Mouse (Mus musculus) frontal cortex, adult 2 months (tissue): ENCODE measurements around the gene Snrpf. TPM values are rescaled to one million over a fixed set of nuclear protein-coding genes. Genes with fewer than 3 reads are reported as not detected.

Source experiments
- DNase-seq, 2 experiments: peaks; one replicate each; pipeline ENCODE4 v3.0.0; 2022; ENCODE audit warnings: low spot score in 1 of 2; ENCODE audit errors: extremely low spot score in 1 of 2
- polyA plus RNA-seq: library from polyadenylated mRNA; depleted of rRNA; stranded (reverse); fragments of >200 nt; gene quantifications from 2 replicates; pipeline ENCODE4 v1.2.3, GENCODE M21; 2012; rRNA removed

Snrpf gene
- polyA plus RNA-seq, 1 experiment, result 56.4 TPM

GRCm38 (mm10) chr10:93538287-93538686 lies 51.2 kb downstream of the Snrpf start:
- DNase-seq, result no peak

Other genes with a start within 250 kb of the Snrpf start
- gene Lta4h, start 136.3 kb downstream of the Snrpf start, polyA plus RNA-seq, result 71.1 and 82.2 TPM in 2 replicates
- gene Hal, start 100.9 kb downstream of the Snrpf start, polyA plus RNA-seq, result 0.02 TPM in 1 of 2 replicates, not detected in the other
- gene Amdhd1, start 49.7 kb downstream of the Snrpf start, polyA plus RNA-seq, result 0.16 and 0.42 TPM in 2 replicates
- gene Ccdc38, start 49.1 kb downstream of the Snrpf start, polyA plus RNA-seq, result 0.02 TPM in 2 replicates
- gene Ntn4, start 51.0 kb upstream of the Snrpf start, polyA plus RNA-seq, result 10.7 and 10.8 TPM in 2 replicates
- gene Usp44, start 241.8 kb upstream of the Snrpf start, polyA plus RNA-seq, result 0.04 TPM in 2 replicates